Mouse (Mus musculus): ENCODE data around the gene Prok1.

DNA sequence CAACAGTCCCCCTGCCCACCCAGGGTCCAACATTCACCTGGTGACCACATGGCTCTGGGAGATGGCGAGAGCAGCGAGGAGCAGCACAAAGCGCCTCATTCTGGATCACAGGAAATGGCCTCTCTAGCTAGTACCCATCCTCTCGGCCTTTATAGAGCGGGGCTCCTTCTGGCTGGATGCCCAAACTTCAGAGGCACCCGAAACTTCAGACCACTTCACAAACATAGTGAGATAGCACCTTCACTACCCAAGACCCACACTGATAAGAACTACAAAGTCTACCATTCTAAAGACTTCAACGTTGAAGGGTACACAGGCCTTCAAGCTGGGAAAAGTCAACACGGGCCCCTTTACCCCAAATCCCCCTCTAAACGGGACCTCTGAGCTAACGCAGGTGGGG is 17.9 kb downstream of the Prok1 start, which contains the start of gene Cym:
- TF ChIP-seq CTCF (IDR thresholded peaks at IDR 0.05; ENCODE audit: low read depth, low read length) (no peak), POLR2A (IDR thresholded peaks at IDR 0.05; ENCODE audit: borderline replicate concordance, low read depth, low read length) (no peak)

Measured in bone marrow macrophage, adult 2 months (primary cell).